Mouse (Mus musculus): ENCODE measurements around the gene Marc1.

DNA sequence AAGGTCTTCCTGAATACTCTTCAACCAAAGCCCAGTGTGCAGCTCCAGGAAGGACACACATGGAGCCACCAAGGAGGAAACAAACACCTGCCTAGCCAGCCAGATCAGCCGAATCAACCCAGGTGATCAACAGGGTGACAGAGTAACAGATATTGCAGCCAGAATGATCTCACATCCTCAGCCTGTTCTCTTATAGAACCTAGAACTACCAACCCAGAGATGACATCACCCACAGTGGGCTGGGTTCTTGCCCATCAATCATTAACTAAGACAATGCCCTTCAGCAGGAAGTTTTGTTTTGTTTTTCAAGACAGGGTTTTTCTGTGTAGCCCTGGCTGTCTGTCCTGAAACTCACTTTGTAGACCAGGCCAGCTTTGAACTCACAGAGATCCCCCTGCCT, 47.1 kb upstream of the Marc1 start:
- TF ChIP-seq CTCF (IDR thresholded peaks at IDR 0.05; ENCODE audit: extremely low read depth, insufficient read length, insufficient replicate concordance, low read depth, low read length) (no peak), POLR2A (IDR thresholded peaks at IDR 0.05; ENCODE audit: low read depth, low read length) (no peak)
